Mouse (Mus musculus): ENCODE measurements around the gene Raf1.
A peak's percentile ranks its signal among the peaks of the same experiment; 100 is the strongest.

The Raf1 gene

GRCm38 (mm10) chr6:115610301-115610700 is 66.1 kb downstream of the Raf1 start:
- DNase-seq = no peak

DNA sequence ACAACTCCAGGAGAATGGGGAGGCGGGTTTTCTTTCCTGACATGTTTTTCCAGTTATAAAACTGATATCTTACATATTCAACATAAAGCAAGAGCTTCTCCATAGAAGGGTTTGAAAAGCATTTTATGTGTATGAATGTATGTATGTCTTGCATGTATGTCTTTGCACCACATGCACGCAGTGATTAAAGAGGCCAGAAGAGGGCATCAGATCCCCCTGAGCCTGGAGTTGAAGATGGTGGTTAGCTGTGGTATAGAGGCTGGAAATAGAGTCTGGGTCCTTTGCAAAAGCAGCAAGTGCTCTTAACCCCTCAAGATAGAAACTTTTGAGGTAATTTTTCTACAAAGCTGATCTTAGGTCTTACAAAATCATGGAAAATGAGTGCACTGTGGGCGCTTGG is 67.3 kb downstream of the Raf1 start:
- DNase-seq = peak; percentile 35

DNA sequence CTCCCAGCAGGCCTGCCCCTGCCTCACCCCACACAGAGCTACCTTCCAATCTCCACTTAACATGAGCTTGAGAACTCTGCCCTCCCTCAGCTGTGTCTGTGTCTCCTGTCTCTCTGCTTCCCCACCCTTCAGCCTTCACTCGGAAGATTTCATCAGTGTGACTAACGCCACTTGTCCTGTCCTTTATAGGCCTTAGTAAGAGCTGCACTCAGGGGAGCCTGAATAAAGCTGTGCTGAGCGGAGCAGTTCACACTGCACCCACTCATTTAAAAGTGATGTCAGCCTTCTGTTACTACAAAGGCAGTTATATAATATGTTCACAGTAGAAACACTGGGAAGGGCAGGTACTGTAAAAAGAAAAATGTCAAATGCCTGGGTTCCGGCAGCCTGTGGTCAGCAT is 69.0 kb downstream of the Raf1 start:
- no peak for DNase-seq

- no peak for DNase-seq
Measured at GRCm38 (mm10) chr6:115606461-115606860, 70.0 kb downstream of the Raf1 start.

GRCm38 (mm10) chr6:115601715-115602523 is 74.5 kb downstream of the Raf1 start, which contains the start of gene Mkrn2:
Gene Mkrn2 (plus strand): TSS chr6:115601902.
- peak; percentile 87 for DNase-seq

GRCm38 (mm10) chr6:115601322-115601714 is 75.1 kb downstream of the Raf1 start:
- no peak for DNase-seq

DNA sequence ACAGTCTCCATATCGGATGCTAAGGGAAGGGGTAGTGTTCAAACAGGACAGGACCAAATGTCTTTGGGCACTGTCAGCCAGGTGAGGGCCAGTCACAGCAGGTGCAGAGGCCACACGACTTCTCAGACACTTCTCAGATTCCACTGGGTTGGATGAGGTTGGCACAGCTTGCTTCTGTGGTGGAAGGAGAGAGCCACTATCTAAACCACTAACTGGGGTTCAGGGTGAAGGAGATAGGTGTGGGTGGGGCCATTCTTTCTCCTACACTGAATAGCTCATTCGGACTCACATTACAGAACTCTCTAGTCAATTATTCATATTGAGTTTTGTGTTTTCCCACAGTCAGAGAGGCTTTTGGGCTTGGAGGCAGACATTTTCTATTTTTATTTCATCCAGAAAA is 80.8 kb downstream of the Raf1 start:
- DNase-seq = no peak

DNA sequence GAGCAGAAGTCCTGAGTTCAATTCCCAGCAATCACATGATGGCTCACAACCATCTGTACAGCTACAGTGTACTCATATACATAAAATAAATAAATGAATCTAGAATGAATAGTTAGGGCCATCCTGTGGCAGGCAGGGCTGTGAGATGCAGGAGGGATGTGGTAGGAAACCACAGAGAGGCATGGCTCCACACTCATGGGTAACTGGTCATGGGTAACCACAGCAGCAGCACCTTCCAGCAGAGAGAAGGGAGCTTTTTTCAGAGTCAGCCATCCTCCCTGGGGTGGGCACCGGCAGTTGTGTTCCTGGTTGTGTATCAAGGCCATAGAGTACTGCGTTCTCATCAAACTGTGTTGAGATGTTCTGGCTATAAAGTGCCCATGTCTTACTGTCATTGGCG is 82.0 kb downstream of the Raf1 start:
- DNase-seq = no peak

GRCm38 (mm10) chr6:115593252-115593651 is 83.2 kb downstream of the Raf1 start:
- no peak for DNase-seq

DNA sequence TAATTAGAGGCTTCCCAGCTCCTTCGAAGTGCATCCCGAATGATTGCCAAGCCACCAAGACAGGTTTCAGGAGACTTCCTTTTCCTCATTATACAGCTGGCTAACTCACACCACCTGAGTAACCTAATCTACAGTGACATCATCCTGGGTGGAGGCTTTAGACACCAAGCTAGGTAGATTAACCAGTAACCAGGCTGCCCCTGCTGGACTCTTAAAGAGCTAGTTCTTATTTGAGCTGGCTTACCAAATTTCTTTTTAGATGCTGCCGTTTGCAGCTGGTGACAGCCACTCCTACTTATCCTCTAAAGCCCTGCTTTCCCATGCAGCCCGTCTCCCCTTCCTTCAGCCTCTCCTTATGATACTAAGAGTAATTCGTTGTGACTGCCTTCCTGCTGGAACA is 84.0 kb downstream of the Raf1 start, which contains the start of gene Mkrn2os:
Mkrn2os (minus strand) TSS at position 119 of the 400 bp plus-strand sequence.
- peak; percentile 50 for DNase-seq

- no peak for DNase-seq
Measured at GRCm38 (mm10) chr6:115591692-115592359, 84.6 kb downstream of the Raf1 start.

- no peak for DNase-seq
Measured at GRCm38 (mm10) chr6:115586321-115586720, 90.1 kb downstream of the Raf1 start.

DNA sequence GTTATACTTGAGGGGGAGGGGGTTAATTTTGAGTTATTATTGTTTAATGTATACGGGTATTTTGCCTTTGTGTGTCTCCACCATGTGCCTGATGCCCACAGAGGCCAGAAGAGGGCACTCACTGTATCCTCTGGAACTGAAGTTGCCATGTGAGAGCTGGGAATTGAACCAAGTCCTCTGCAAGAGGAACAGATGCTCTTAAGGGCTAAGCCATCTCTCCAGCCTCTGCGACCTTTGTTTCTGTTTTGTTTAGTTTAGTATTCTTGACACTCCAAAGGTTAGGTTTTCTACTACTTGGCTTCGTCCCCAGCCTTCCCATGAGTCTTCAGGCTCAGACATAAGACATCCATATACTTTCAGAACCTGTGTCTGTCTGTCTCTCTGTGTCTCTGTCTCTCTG is 92.3 kb downstream of the Raf1 start:
- DNase-seq = peak; percentile 18

GRCm38 (mm10) chr6:115583430-115584125 is 92.9 kb downstream of the Raf1 start:
- no peak for DNase-seq

- DNase-seq = no peak
Measured at GRCm38 (mm10) chr6:115582328-115583115, 93.9 kb downstream of the Raf1 start.

GRCm38 (mm10) chr6:115580810-115581209 is 95.6 kb downstream of the Raf1 start:
- DNase-seq = no peak

- no peak for DNase-seq
Measured at GRCm38 (mm10) chr6:115577941-115578340, 98.5 kb downstream of the Raf1 start.

DNA sequence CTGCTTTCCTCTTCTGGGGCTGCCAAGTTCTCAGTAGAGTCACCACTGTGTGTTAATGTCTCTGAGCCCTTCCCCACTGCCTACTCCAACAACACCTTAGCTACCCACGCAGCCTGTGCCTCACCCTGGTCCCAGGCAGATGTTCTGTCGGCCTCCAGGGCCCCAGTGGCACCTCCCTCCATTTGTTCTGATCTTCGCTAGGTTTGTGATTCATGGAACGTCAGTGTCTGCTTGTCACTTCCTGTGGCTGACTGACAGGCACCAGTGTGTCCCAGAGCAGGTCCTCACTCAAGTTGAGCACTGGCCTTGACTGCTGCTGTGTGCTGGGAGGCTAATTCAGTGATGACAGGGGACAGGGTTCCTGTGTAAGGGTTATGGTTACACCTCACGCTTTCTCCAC is 99.0 kb downstream of the Raf1 start:
- no peak for DNase-seq

DNA sequence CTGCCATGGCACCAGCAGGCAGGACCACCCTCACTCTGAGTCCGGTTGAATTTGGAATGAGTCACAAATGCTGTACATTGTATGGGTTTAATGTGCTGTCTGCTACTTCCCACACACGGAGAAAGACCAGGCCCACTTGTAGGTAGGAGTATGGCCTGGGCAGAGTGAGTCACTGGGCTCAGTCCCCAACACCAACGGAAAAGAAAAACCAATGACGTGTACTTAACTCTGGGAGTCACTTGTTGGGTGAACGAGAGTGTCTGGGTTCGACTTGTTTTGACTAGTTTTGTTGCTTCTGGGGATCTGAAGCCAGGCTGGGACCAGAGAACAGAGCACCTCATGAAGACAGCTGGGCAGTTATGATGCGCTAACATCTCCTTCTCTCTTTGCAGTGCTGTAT is 102.3 kb downstream of the Raf1 start:
- no peak for DNase-seq
